Mouse (Mus musculus): ENCODE measurements around the gene Epb41l3. TPM values are rescaled to one million over a fixed set of nuclear protein-coding genes. Genes with fewer than 3 reads are reported as not detected.

Gene Epb41l3
- polyA plus RNA-seq, 1 experiment from 2014 or later = 85.5 TPM

- no peak for DNase-seq (ENCODE audit: low spot score)
- Histone ChIP-seq H3K9me3 (ENCODE audit: control insufficient read depth, low read length) (no peaks in the 10 kb centered on the region), H3K4me2 (replicated peaks; ENCODE audit: low read depth, low read length) (no peak overlapping the region), H3K4me3 (ENCODE audit: low read depth, low read length) (no peak overlapping the region), H3K9ac (ENCODE audit: low read depth, low read length) (no peak overlapping the region), H3K4me1 (replicated peaks; ENCODE audit: control insufficient read depth, insufficient read depth, low read length) (no peaks in the 10 kb centered on the region), H3K36me3 (ENCODE audit: control insufficient read depth, insufficient read depth, low read length) (no peaks in the 10 kb centered on the region), H3K27me3 (ENCODE audit: control insufficient read depth, insufficient read depth, low read length) (no peaks in the 10 kb centered on the region), H3K27ac (ENCODE audit: low read depth, low read length) (no peak overlapping the region)
- ATAC-seq (ENCODE audit: low FRiP score) = no peak
- WGBS = 75% methylated on average over 7 of the region's 7 CpGs
Measured at GRCm38 (mm10) chr17:69097955-69098354, 22.5 kb downstream of the Epb41l3 start.

GRCm38 (mm10) chr17:69103326-69103725 lies 27.8 kb downstream of the Epb41l3 start:
- Histone ChIP-seq H3K4me1 (replicated peaks; ENCODE audit: control insufficient read depth, insufficient read depth, low read length) (no peaks in the 10 kb centered on the region), H3K9ac (ENCODE audit: low read depth, low read length) (no peak overlapping the region), H3K27me3 (ENCODE audit: control insufficient read depth, insufficient read depth, low read length) (no peaks in the 10 kb centered on the region), H3K27ac (ENCODE audit: low read depth, low read length) (no peak overlapping the region), H3K9me3 (ENCODE audit: control insufficient read depth, low read length) (no peaks in the 10 kb centered on the region), H3K36me3 (ENCODE audit: control insufficient read depth, insufficient read depth, low read length) (no peaks in the 10 kb centered on the region), H3K4me3 (ENCODE audit: low read depth, low read length) (no peak overlapping the region), H3K4me2 (replicated peaks; ENCODE audit: low read depth, low read length) (no peak overlapping the region)
- WGBS = 54% methylated on average over 8 of the region's 8 CpGs
- ATAC-seq (ENCODE audit: low FRiP score) (no peak), DNase-seq (ENCODE audit: low spot score) (no peak)

GRCm38 (mm10) chr17:69105035-69105798 lies 29.7 kb downstream of the Epb41l3 start:
- WGBS = 71% methylated on average over 14 of the region's 14 CpGs
- H3K36me3 ChIP-seq (ENCODE audit: control insufficient read depth, insufficient read depth, low read length) = no peaks in the 10 kb centered on the region
- no peak overlapping the region for H3K27ac ChIP-seq (ENCODE audit: low read depth, low read length)
- no peaks in the 10 kb centered on the region for H3K9me3 ChIP-seq (ENCODE audit: control insufficient read depth, low read length)
- no peak overlapping the region for H3K4me3 ChIP-seq (ENCODE audit: low read depth, low read length)
- H3K4me2 ChIP-seq (replicated peaks; ENCODE audit: low read depth, low read length) = no peak overlapping the region
- no peak for ATAC-seq (ENCODE audit: low FRiP score)
- no peaks in the 10 kb centered on the region for H3K4me1 ChIP-seq (replicated peaks; ENCODE audit: control insufficient read depth, insufficient read depth, low read length)
- no peak overlapping the region for H3K9ac ChIP-seq (ENCODE audit: low read depth, low read length)
- no peaks in the 10 kb centered on the region for H3K27me3 ChIP-seq (ENCODE audit: control insufficient read depth, insufficient read depth, low read length)
- DNase-seq (ENCODE audit: low spot score) = no peak

GRCm38 (mm10) chr17:69105799-69106401 lies 30.4 kb downstream of the Epb41l3 start:
- Histone ChIP-seq H3K4me2 (replicated peaks; ENCODE audit: low read depth, low read length) (no peak overlapping the region), H3K9me3 (ENCODE audit: control insufficient read depth, low read length) (no peaks in the 10 kb centered on the region), H3K27ac (ENCODE audit: low read depth, low read length) (no peak overlapping the region), H3K4me1 (replicated peaks; ENCODE audit: control insufficient read depth, insufficient read depth, low read length) (no peaks in the 10 kb centered on the region), H3K36me3 (ENCODE audit: control insufficient read depth, insufficient read depth, low read length) (no peaks in the 10 kb centered on the region), H3K27me3 (ENCODE audit: control insufficient read depth, insufficient read depth, low read length) (no peaks in the 10 kb centered on the region), H3K9ac (ENCODE audit: low read depth, low read length) (no peak overlapping the region), H3K4me3 (ENCODE audit: low read depth, low read length) (no peak overlapping the region)
- ATAC-seq (ENCODE audit: low FRiP score) = 0 out of 2 replicates have a peak, but pooled peaks have one; percentile 43
- 43% methylated on average over 5 of the region's 5 CpGs for WGBS
- DNase-seq (ENCODE audit: low spot score) = peak; percentile 72

- no peaks in the 10 kb centered on the region for H3K27me3 ChIP-seq (ENCODE audit: control insufficient read depth, insufficient read depth, low read length)
- no peak overlapping the region for H3K27ac ChIP-seq (ENCODE audit: low read depth, low read length)
- H3K4me1 ChIP-seq (replicated peaks; ENCODE audit: control insufficient read depth, insufficient read depth, low read length) = no peaks in the 10 kb centered on the region
- H3K9ac ChIP-seq (ENCODE audit: low read depth, low read length) = no peak overlapping the region
- no peaks in the 10 kb centered on the region for H3K36me3 ChIP-seq (ENCODE audit: control insufficient read depth, insufficient read depth, low read length)
- H3K4me2 ChIP-seq (replicated peaks; ENCODE audit: low read depth, low read length) = no peak overlapping the region
- WGBS = 63% methylated on average over 6 of the region's 6 CpGs
- no peak overlapping the region for H3K4me3 ChIP-seq (ENCODE audit: low read depth, low read length)
- DNase-seq (ENCODE audit: low spot score) (peak; percentile 19), ATAC-seq (ENCODE audit: low FRiP score) (no peak)
- no peaks in the 10 kb centered on the region for H3K9me3 ChIP-seq (ENCODE audit: control insufficient read depth, low read length)
Measured at GRCm38 (mm10) chr17:69109216-69109615, 33.7 kb downstream of the Epb41l3 start.

GRCm38 (mm10) chr17:69112232-69112631 lies 36.7 kb downstream of the Epb41l3 start:
- no peak overlapping the region for H3K4me3 ChIP-seq (ENCODE audit: low read depth, low read length)
- ATAC-seq (ENCODE audit: low FRiP score) (no peak), DNase-seq (ENCODE audit: low spot score) (no peak)
- H3K27me3 ChIP-seq (ENCODE audit: control insufficient read depth, insufficient read depth, low read length) = no peaks in the 10 kb centered on the region
- H3K27ac ChIP-seq (ENCODE audit: low read depth, low read length) = no peak overlapping the region
- no peak overlapping the region for H3K4me2 ChIP-seq (replicated peaks; ENCODE audit: low read depth, low read length)
- H3K9ac ChIP-seq (ENCODE audit: low read depth, low read length) = no peak overlapping the region
- no peaks in the 10 kb centered on the region for H3K4me1 ChIP-seq (replicated peaks; ENCODE audit: control insufficient read depth, insufficient read depth, low read length)
- H3K36me3 ChIP-seq (ENCODE audit: control insufficient read depth, insufficient read depth, low read length) = no peaks in the 10 kb centered on the region
- 83% methylated on average over 2 of the region's 2 CpGs for WGBS
- no peaks in the 10 kb centered on the region for H3K9me3 ChIP-seq (ENCODE audit: control insufficient read depth, low read length)

GRCm38 (mm10) chr17:69119183-69119582 lies 43.7 kb downstream of the Epb41l3 start:
- Histone ChIP-seq H3K4me1 (replicated peaks; ENCODE audit: control insufficient read depth, insufficient read depth, low read length) (peaks cover 4% of the 10 kb centered on the region; the same call in 1 of the 2 replicates), H3K27me3 (ENCODE audit: control insufficient read depth, insufficient read depth, low read length) (no peaks in the 10 kb centered on the region; the same call in 1 of the 2 replicates), H3K4me3 (ENCODE audit: low read depth, low read length) (no peak overlapping the region), H3K36me3 (ENCODE audit: control insufficient read depth, insufficient read depth, low read length) (no peaks in the 10 kb centered on the region), H3K9me3 (ENCODE audit: control insufficient read depth, low read length) (no peaks in the 10 kb centered on the region), H3K4me2 (replicated peaks; ENCODE audit: low read depth, low read length) (no peak overlapping the region), H3K27ac (ENCODE audit: low read depth, low read length) (no peak overlapping the region), H3K9ac (ENCODE audit: low read depth, low read length) (no peak overlapping the region)
- ATAC-seq (ENCODE audit: low FRiP score) (no peak), DNase-seq (ENCODE audit: low spot score) (no peak)
- 92% methylated on average over 8 of the region's 8 CpGs for WGBS

GRCm38 (mm10) chr17:69120533-69121358 lies 45.3 kb downstream of the Epb41l3 start:
- H3K9ac ChIP-seq (ENCODE audit: low read depth, low read length) = no peak overlapping the region
- peaks cover 4% of the 10 kb centered on the region; the same call in 1 of the 2 replicates for H3K4me1 ChIP-seq (replicated peaks; ENCODE audit: control insufficient read depth, insufficient read depth, low read length)
- no peak overlapping the region for H3K27ac ChIP-seq (ENCODE audit: low read depth, low read length)
- no peaks in the 10 kb centered on the region for H3K36me3 ChIP-seq (ENCODE audit: control insufficient read depth, insufficient read depth, low read length)
- H3K4me2 ChIP-seq (replicated peaks; ENCODE audit: low read depth, low read length) = peak overlapping the region; percentile 29
- DNase-seq (ENCODE audit: low spot score) (peak; percentile 47), ATAC-seq (ENCODE audit: low FRiP score) (peak; percentile 67; the same call in 1 of the 2 replicates)
- no peak overlapping the region for H3K4me3 ChIP-seq (ENCODE audit: low read depth, low read length)
- WGBS = 9% methylated on average over 19 of the region's 19 CpGs
- H3K9me3 ChIP-seq (ENCODE audit: control insufficient read depth, low read length) = no peaks in the 10 kb centered on the region
- no peaks in the 10 kb centered on the region; the same call in 1 of the 2 replicates for H3K27me3 ChIP-seq (ENCODE audit: control insufficient read depth, insufficient read depth, low read length)

Measured in hindbrain, embryonic 11.5 days (tissue).